Mouse (Mus musculus) cerebellum, adult 2 months (tissue): ENCODE measurements around the gene Tpsg1.

Experiments used
- CTCF ChIP-seq: fragments of 200-500 bp; IDR thresholded peaks from 2 replicates; pipeline ENCODE4 v1.5.1; 2011; ENCODE audit warnings: low read depth, mild to moderate bottlenecking, control low read depth, low read length, moderate library complexity, borderline replicate concordance; ENCODE audit not compliant: insufficient read depth
- POLR2A ChIP-seq: fragments of 200-500 bp; IDR thresholded peaks from 2 replicates; pipeline ENCODE4 v1.6.1; 2011; ENCODE audit warnings: low read length, control low read depth, borderline replicate concordance; ENCODE audit not compliant: insufficient read depth

DNA sequence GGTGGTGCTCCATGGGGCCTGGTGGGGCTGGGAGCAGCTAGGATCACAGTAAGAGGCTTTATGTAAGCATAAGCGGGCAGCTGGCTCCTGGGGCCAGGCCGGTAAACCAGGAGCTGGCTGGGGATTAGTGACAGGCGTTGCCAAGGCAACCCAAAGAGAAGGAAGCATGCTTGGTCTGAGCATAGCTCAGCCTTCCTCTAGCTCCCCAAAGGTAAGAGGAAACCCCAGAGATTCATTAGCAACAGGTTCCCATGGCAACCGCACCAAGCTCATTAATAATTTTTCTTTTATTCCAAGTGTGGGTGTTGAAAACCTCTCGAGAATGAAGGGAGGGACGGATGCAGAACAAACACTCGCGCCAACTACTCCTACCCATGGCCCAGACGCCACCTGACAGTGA, 49.9 kb downstream of the Tpsg1 start:
- no peak for TF ChIP-seq CTCF
- TF ChIP-seq POLR2A: no peak
